Mouse (Mus musculus): ENCODE results near the gene Qprt. TPM values are rescaled to one million over a fixed set of nuclear protein-coding genes. Genes with fewer than 3 reads are reported as not detected.

Gene Qprt
- polyA plus RNA-seq, 1 experiment from 2014 or later: 10.3 TPM

DNA sequence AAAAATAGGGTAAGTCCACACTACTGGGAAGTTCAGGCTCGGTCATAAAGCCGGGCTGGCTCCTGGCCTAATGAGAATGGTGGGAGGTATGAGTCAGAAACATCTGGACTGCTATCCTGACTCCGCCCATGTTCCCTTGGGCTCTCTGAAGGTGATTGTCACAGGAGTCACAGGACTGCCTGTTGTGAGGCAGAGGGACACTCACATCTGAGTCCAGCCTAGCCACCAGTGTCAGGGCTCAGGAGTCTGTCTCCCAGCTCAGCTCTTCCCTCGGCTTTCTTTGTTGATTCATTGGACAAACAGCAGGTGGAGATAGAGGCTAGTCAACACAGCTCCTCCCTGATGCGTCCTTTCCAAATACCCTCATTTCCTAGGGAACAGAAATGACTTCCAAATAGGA, 4.1 kb downstream of the Qprt start:
- WGBS: 51% methylated on average over 5 of the region's 5 CpGs
- Histone ChIP-seq H3K36me3 (no peaks in the 10 kb centered on the region), H3K27me3 (ENCODE audit: low read depth, poor library complexity, severe bottlenecking) (peaks cover 41% of the 10 kb centered on the region), H3K4me1 (peaks cover 48% of the 10 kb centered on the region), H3K9me3 (replicated peaks) (no peaks in the 10 kb centered on the region), H3K4me3 (no peak overlapping the region), H3K27ac (replicated peaks) (no peak overlapping the region)
- DNase-seq (ENCODE audit: low spot score): peak; percentile 25

DNA sequence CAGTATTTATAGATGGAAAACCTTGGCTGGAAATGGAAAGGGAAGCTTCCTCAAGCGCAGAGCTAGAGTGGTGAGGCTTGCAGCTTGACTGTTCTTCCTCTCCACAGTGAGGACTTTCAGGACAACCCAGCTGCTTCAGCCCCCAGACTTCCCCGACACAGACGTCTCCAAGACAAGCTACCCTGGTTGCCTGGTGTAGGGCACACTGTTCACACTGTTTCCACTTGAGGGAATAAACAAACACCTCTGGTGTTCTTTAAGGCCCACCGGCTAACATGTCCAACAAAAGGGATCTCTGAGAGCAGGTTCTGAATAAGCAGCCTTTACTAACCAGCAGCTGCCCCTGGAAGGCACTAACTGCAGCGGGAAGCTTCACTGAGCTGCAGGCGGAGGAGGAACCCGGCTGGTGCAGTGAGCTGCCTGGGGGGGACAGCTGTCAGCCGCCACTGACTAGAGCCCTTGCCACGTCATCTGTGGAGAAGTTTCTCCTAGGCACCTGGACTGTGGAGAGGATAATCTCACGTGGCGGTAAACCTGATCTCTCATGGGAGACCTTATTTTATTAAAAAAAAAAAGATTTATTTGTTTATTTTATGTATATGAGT, 5.6 kb downstream of the Qprt start:
- DNase-seq (ENCODE audit: low spot score): no peak

DNA sequence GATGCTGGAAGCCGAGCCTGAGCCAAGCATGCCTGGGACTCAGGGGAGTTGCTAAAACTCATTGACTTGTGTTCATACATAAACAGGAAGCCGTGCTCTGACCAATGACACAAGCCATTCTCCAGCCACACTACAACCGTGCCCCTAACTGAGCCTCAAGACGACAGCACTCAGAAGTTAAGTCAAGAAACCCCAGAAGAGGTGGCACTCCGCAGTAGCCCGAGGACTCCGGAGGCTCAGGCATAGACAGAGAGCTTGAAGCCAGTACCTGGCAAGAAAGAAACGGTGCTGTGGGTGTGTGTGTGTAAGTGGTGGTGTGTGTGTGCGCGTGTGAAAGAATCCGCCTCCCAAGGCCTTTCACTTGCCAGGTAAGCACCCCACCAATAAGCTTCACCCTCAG, 7.1 kb downstream of the Qprt start:
- WGBS: 91% methylated on average over 11 of the region's 11 CpGs
- H3K36me3 ChIP-seq: no peaks in the 10 kb centered on the region
- H3K9me3 ChIP-seq (replicated peaks): no peaks in the 10 kb centered on the region
- H3K27me3 ChIP-seq (ENCODE audit: low read depth, poor library complexity, severe bottlenecking): peaks cover 10% of the 10 kb centered on the region
- peaks cover 31% of the 10 kb centered on the region for H3K4me1 ChIP-seq
- H3K4me3 ChIP-seq: no peak overlapping the region
- no peak overlapping the region for H3K27ac ChIP-seq (replicated peaks)
- DNase-seq (ENCODE audit: low spot score): no peak

More for the DNA sequence above, 5.6 kb downstream of the Qprt start:
- Histone ChIP-seq H3K4me3 (no peak overlapping the region), H3K27ac (replicated peaks) (no peak overlapping the region), H3K4me1 (peaks cover 39% of the 10 kb centered on the region), H3K9me3 (replicated peaks) (no peaks in the 10 kb centered on the region), H3K36me3 (no peaks in the 10 kb centered on the region), H3K27me3 (ENCODE audit: low read depth, poor library complexity, severe bottlenecking) (peaks cover 25% of the 10 kb centered on the region)
- 58% methylated on average over 11 of the region's 11 CpGs for WGBS

DNA sequence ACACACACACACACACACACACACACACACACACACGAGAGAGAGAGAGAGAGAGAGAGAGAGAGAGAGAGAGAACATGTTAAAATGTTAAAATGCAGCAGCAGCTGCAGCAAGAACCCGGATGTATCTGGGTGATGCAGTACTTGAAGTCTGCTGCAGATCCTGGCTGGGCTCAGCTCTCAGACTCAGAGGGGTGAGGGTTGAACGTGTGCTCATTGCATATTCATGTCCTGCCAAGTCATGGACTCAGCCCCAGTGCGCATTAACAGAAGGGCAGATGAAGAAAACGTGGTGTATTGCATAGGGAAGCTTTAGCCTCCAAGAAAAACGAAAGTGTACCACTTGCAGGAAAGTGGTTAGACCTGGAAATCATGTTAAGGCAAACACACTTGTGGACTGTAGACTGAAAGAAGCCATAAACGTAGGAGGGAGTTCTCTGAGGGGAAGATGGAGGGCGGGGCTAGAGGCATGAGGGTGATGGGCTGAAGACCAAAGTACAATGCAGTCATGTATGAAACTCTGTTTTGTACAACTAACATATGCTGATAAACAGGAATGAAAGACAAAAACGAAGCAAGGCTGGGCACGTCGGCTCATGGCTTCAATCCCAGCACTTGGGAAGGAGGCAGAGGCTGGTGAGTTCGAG, 8.3 kb downstream of the Qprt start:
- Histone ChIP-seq H3K4me3 (no peak overlapping the region), H3K27me3 (ENCODE audit: low read depth, poor library complexity, severe bottlenecking) (no peaks in the 10 kb centered on the region), H3K9me3 (replicated peaks) (no peaks in the 10 kb centered on the region), H3K27ac (replicated peaks) (no peak overlapping the region), H3K4me1 (peaks cover 27% of the 10 kb centered on the region), H3K36me3 (no peaks in the 10 kb centered on the region)
- no peak for DNase-seq (ENCODE audit: low spot score)
- 64% methylated on average over 11 of the region's 12 CpGs for WGBS

DNA sequence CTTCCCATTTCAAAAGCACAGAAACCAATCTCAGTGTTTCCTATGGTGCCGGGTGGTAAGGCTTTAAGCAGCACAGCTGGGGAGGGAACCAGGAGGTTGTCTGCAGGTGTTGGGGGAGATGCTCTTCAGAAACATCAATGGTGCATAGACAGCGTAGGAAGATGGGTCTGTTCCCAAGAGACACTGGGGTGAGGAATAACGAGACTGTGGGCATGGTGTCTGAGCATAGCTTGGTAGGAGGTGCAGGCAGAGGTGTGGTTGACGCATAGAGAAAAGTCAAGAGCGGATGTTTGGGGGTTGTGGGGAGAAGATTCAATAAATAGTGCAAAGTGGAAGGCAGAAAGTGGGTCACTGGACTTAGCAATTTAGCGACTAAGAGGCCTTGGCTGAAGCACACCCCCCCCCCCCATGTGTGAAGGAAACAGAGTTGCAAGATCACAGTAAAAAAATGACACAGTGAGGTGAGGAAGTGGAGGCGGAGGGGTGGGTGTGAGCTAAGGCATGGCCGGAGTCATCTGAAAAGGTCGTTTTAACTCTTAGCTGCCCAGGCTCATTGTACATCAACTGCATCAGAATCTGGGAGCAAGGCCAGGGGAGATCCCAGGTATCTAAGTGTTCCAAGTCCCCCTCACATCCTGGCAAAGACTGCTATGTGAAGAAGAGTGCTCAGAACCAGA, 9.0 kb downstream of the Qprt start:
- WGBS: 59% methylated on average over 9 of the region's 9 CpGs
- no peak overlapping the region for H3K27ac ChIP-seq (replicated peaks)
- DNase-seq (ENCODE audit: low spot score): no peak
- H3K36me3 ChIP-seq: no peaks in the 10 kb centered on the region
- H3K4me1 ChIP-seq: peaks cover 20% of the 10 kb centered on the region
- H3K9me3 ChIP-seq (replicated peaks): no peaks in the 10 kb centered on the region
- no peak overlapping the region for H3K4me3 ChIP-seq
- H3K27me3 ChIP-seq (ENCODE audit: low read depth, poor library complexity, severe bottlenecking): no peaks in the 10 kb centered on the region

DNA sequence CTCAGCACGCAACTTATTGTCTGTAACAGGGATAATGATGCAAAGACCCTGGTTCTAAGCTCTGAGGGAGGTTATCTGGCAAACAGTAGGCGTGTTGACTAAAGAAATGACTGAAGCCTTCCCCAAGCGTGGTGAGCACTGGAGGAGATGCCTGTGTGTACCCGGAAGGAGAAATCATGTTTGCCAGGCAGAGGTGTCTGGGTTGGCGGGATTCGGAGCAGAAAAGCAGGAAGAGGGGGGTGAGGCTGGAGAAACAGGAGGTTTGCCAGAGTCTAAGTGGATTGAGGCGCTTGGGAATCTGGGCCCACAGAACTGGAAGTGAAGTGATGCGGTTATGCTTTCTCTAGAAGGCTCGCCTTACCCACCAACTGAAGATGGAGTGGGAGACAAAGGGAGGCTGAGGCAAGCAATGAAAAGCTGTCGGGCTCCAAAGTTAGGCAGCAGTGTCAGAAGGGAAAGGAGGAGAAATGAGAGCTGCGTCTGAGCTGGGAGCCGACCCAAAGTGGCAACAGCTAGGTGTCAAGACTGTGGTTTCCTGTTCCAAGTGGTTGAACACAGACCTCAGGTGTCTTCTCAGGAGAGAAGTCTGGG, 9.7 kb downstream of the Qprt start:
- H3K27me3 ChIP-seq (ENCODE audit: low read depth, poor library complexity, severe bottlenecking): no peaks in the 10 kb centered on the region
- no peaks in the 10 kb centered on the region for H3K36me3 ChIP-seq
- no peak overlapping the region for H3K4me3 ChIP-seq
- DNase-seq (ENCODE audit: low spot score): no peak
- no peak overlapping the region for H3K27ac ChIP-seq (replicated peaks)
- H3K4me1 ChIP-seq: peaks cover 14% of the 10 kb centered on the region
- WGBS: 84% methylated on average over 12 of the region's 12 CpGs
- H3K9me3 ChIP-seq (replicated peaks): no peaks in the 10 kb centered on the region

DNA sequence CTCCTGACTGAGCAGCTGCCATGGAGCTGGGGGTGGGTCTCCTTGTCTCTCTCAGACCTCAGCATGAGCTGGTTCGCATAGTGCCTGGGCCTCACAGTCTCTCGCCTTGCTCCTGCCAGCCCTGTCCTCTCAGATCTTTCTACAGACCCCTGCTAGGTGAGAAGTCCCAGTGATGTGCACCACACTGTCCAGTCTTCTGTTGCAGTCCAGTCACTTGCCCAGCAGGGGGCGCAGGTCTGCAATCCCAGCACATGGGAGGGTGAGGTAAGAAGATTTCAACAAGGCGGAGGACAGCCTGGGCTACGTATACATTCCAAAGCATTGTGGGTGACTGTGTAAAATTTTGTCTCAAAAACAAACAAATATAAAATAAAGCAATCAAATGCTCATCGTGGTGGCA, 10.6 kb downstream of the Qprt start:
- Histone ChIP-seq H3K27ac (replicated peaks) (no peak overlapping the region), H3K4me1 (peaks cover 14% of the 10 kb centered on the region), H3K27me3 (ENCODE audit: low read depth, poor library complexity, severe bottlenecking) (no peaks in the 10 kb centered on the region), H3K4me3 (no peak overlapping the region), H3K36me3 (no peaks in the 10 kb centered on the region), H3K9me3 (replicated peaks) (no peaks in the 10 kb centered on the region)
- 48% methylated on average over 6 of the region's 6 CpGs for WGBS
- DNase-seq (ENCODE audit: low spot score): peak; percentile 65

DNA sequence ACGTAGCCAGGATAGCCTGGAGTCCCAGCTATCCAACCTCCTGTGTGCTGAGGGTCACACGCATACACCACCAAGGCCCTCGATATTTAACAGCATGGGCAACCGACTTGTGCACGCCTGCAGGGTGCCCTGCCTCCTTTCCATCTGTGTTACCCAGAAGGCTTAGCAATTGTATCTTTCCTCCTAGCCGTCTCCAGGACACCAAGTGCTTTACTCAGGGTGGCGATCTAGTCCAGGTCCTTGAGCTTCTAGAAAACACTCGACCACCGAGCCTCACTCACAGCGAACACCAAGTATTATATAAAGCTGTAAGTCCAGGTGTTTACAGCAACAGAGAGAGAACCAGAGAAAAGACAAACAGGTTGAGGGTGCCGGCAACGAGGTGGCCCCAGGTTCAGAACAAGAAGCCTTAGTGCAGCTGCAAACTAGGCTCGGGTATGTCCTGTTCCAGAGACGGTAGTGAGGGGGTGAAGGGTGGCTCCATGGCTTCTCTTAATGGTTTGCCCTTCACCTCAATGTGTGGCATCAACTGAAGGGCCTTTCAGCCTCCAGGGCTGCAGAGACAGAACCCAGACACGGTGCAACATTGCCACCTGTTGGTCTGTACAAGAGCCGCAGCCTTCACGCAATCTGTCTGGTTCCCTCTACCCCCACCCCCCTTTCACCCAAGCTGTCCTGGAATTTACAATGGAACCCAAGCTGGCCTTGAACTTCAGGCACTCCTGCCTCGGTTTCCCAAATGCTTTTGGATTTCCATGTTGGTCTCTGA, 11.6 kb downstream of the Qprt start:
- Histone ChIP-seq H3K27me3 (ENCODE audit: low read depth, poor library complexity, severe bottlenecking) (no peaks in the 10 kb centered on the region), H3K4me3 (0 out of 2 replicates have a peak overlapping the region, but pooled peaks have one; percentile 9), H3K36me3 (no peaks in the 10 kb centered on the region), H3K4me1 (peaks cover 16% of the 10 kb centered on the region), H3K27ac (replicated peaks) (peak overlapping the region; percentile 17; the same call in 1 of the 2 replicates), H3K9me3 (replicated peaks) (no peaks in the 10 kb centered on the region)
- DNase-seq (ENCODE audit: low spot score): peak; percentile 76
- 55% methylated on average over 18 of the region's 18 CpGs for WGBS

DNA sequence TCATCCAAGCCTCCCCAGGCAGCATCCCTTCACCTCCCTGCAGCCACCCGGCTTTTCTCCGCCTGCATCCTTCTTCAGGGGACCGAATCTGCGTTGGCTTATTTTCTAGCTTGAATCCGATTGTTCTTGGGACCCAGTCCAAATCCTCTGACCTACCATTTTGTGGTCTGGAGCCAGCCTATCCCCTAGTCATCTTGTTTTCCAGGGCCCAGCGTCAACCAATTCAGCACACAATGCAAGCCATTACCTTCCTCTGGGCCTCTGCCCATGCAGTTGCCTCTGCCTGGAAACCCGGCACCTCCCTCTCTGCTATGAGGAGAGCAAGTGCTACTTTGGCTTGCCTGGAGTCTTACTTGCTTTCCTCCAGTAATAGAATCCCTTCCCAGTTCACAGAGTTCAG, 16.5 kb downstream of the Qprt start:
- no peaks in the 10 kb centered on the region for H3K36me3 ChIP-seq
- DNase-seq (ENCODE audit: low spot score): no peak
- no peaks in the 10 kb centered on the region for H3K9me3 ChIP-seq (replicated peaks)
- H3K27ac ChIP-seq (replicated peaks): peak overlapping the region; percentile 90
- 72% methylated on average over 7 of the region's 7 CpGs for WGBS
- peaks cover 18% of the 10 kb centered on the region for H3K4me1 ChIP-seq
- H3K27me3 ChIP-seq (ENCODE audit: low read depth, poor library complexity, severe bottlenecking): no peaks in the 10 kb centered on the region
- no peak overlapping the region for H3K4me3 ChIP-seq

DNA sequence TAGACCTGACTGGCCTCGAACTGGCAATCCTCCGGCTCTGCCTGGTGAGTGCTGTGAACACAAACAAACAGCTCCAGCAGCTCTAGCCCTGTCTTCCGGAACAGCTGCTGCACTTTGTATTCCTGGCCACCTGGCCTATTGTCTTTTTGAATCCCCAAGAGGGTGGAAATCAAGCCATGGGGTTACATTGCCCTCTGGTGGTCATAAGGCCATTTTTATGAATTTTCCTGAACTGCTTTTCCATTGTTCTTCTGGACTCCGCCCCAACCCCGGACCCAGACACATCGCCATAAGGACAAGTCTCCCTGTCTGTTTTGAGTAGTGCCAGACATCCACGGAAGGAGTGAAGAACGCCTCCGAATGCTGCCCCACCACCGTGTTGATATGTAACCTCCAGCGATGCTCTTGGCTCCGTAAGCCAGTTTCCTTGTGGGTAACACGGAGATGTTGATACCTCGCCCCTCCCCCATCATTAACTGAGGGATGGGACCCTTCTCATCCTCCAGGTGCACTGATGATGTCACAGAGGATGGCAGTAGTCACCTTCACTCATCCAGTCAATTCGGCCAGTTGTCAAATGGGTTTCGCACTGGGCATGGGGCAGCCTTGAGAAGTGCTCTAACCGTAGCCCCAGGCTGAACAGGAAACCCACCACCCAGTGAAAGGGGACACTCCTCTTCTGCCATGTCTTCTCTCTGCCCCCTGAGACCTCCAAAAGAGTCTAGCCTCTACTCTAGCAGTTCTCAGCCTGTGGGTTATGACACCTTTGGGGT, 17.3 kb downstream of the Qprt start:
- peak; percentile 85 for DNase-seq (ENCODE audit: low spot score)
- Histone ChIP-seq H3K4me1 (peaks cover 15% of the 10 kb centered on the region), H3K27ac (replicated peaks) (peak overlapping the region; percentile 90), H3K36me3 (no peaks in the 10 kb centered on the region), H3K4me3 (peak overlapping the region; percentile 52), H3K9me3 (replicated peaks) (no peaks in the 10 kb centered on the region), H3K27me3 (ENCODE audit: low read depth, poor library complexity, severe bottlenecking) (no peaks in the 10 kb centered on the region)
- WGBS: 19% methylated on average over 17 of the region's 17 CpGs

DNA sequence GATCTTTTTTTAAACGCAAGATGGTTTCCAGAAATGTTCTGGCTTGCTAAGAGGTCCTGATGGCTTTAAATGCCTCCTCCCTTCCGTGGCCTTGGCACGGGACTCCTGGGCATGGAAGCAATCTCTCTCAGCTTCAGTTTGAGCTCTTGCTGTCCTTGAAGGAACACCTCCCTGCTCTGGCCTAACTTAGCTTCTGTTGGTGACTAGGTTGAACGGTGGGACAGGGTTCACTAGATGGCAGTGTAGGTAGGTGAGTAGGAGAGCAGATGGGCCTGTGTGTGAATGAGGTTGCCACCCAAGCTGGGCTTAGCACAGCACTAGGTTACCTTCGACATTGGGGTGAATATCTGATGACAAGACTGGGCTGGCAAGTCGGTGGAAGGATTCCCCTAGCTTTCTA, 18.1 kb downstream of the Qprt start:
- Histone ChIP-seq H3K9me3 (replicated peaks) (no peaks in the 10 kb centered on the region), H3K4me3 (0 out of 2 replicates have a peak overlapping the region, but pooled peaks have one; percentile 52), H3K36me3 (no peaks in the 10 kb centered on the region), H3K27me3 (ENCODE audit: low read depth, poor library complexity, severe bottlenecking) (no peaks in the 10 kb centered on the region), H3K27ac (replicated peaks) (peak overlapping the region; percentile 90), H3K4me1 (peaks cover 15% of the 10 kb centered on the region)
- 73% methylated on average over 6 of the region's 6 CpGs for WGBS
- no peak for DNase-seq (ENCODE audit: low spot score)

DNA sequence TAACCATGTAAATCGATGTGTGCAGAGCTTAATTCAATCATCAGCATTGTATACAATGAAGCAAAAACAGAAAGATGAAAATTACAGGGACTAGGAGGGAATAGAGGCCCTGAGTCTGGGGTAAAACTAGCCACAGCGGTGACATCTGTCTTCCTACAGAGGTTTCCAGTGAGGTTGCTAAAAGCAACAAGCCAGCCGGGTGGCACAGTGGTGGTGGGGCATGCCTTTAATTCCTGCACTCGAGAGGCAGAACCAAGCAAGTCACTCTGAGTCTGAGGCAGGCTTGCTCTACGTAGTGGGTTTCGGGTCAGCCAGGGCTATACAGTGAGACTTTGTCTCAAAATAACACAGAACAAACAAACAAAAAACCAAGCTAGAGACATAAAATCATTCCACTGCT, 19.9 kb downstream of the Qprt start:
- Histone ChIP-seq H3K36me3 (no peaks in the 10 kb centered on the region), H3K27ac (replicated peaks) (no peak overlapping the region), H3K4me3 (no peak overlapping the region), H3K4me1 (peaks cover 15% of the 10 kb centered on the region), H3K27me3 (ENCODE audit: low read depth, poor library complexity, severe bottlenecking) (no peaks in the 10 kb centered on the region), H3K9me3 (replicated peaks) (no peaks in the 10 kb centered on the region)
- WGBS: 77% methylated on average over 6 of the region's 6 CpGs
- no peak for DNase-seq (ENCODE audit: low spot score)
